Mouse (Mus musculus) heart, postnatal 10 days (tissue): ENCODE measurements around the gene Lrrc74a. TPM values are rescaled to one million over a fixed set of nuclear protein-coding genes. Genes with fewer than 3 reads are reported as not detected.

ENCODE experiments used
- DNase-seq, 2 experiments: peaks; one replicate each; pipeline ENCODE4 v3.0.0; 2021
- intact Hi-C: fragments of 180-260 bp; cut with DNase I; formaldehyde crosslinking; loops from one replicate; pipeline ENCODE4 v1.15.1; 2025
- total RNA-seq, 2 experiments: library from RNA; stranded (reverse); gene quantifications; 2 replicates each; pipeline ENCODE4 v1.2.3; 2021

The Lrrc74a gene
- total RNA-seq, 2 experiments from 2014 or later: not detected

DNA sequence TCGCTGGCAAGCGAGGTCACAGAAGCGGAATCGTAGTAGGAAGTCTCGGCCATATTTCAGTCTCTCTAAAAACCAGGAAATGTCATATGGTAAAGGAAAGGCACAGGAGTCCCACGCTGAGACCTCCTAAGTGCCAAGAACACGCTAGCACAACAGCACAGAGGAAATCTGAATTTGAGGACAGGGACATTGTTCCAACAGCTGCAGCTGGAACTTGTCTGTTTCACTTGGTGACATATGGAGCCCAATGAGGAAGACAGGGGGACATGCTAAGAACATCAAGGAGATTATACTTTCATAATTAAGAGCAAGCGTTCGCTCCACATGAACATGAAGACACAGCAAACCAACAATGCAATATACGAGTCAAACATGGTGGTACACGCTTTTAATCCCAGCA lies 17.2 kb upstream of the Lrrc74a start:
- no peak for DNase-seq
- intact Hi-C loops: loop anchor here (5.0 kb wide), 1 partner anchor 335 kb away; no protein-coding TSS in a partner anchor

DNA sequence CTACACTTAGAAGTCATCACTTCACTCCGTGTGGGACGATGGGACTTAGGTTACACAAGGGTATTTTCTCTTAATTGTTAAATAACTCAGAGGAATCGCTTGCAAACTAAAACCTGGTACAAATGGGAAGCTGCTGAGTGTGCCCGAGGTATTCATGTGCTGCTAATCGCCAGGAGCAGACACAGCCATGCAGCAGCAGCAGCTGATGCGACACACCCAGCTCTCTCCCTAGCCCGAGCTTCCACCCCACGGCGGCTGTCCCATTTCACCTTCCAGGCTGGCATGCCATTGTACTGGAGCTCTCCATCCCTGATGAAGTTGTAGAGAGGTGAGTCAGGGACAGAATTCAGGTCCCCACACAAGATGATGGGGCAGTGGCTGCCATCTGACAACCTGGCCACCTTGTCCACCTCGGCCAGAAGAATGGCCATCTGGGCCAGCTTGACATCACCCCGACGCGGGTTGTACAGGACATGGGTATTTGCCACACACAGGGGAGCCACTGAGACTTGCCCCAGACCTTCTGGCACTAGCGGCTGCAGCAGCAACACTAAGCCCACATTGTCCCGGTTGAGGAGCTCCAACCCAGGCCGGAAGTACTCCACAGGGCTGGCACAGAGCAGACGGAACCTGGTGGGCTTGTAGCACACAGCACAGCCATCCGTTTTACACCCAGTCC lies 14.1 kb upstream of the Lrrc74a start:
- intact Hi-C loops: loop anchor here (5.0 kb wide), 2 partner anchors 252 to 332 kb away; no protein-coding TSS in a partner anchor
- DNase-seq: no peak

DNA sequence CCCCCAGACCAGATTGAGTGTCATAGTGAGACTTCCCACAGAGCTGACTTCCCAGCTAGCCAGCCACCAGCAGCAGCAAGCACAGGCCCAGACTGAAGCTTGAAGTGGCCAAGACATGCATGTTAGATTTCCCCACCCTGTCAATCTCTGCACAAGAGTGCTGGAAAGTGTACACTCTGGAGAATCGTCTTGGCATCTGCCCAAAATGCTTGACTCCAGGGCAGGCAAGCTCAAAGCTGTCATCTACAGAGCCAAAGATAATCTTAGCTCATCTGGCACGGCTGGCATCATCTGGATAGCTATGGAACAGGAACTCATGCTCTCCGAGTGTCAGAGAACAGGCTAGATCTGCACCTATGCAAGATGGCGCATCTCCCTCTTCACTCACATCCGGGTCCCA lies 12.7 kb upstream of the Lrrc74a start:
- DNase-seq: peak in 1 of 2 experiments; percentile 14
- intact Hi-C loops: loop anchor here (5.0 kb wide), 1 partner anchor 251 kb away; no protein-coding TSS in a partner anchor

GRCm38 (mm10) chr12:86724300-86724699 lies 9.9 kb upstream of the Lrrc74a start:
- DNase-seq: no peak
- intact Hi-C loops: loop anchor here (5.0 kb wide), 1 partner anchor 248 kb away; no protein-coding TSS in a partner anchor

DNA sequence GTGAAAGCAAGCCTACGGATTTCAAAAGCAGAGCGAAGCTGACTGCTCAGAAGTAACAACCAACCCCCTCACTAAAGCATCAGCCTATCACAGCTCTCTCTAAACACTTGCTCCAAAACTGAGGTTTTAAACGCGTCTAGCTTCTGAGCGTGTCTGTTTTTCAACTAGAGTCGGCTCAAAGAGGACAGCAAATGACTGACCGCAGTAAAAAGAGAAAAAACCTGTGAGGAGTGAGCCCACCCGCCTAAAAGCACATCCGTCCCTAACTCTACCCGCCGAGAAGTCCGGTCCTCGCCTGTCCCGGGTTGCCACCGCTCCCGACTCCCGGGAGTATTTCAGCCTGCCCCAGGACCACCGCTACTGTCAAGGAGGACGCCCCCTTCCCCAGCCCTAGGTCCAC lies 8.5 kb upstream of the Lrrc74a start:
- intact Hi-C loops: no loop called here
- no peak for DNase-seq

DNA sequence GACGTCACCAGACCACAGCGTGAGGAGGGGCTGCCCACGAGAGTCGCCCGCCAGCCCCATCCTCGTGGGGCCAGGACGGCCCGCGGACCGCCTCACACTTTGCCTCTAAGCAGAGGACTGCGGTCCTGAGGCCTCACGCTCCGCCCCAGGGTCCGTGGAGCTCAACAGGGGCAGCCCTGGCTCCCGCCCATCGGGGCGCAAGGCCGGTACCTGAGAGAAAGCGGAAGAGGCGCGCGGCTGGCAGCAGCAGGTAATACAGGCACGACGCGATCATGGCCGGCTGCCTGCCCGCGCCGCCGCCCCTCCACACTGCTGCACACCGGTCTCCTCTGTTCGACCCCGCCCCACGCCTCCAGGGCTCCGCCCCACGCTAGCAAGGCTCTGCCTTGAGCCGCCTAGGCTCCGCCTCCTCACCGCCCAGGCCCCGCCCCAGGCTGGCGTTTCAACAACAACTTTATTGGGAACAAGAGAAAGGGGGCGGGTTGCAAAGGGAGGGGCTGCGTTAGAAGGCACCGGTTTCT lies 8.0 kb upstream of the Lrrc74a start, which contains the start of gene Angel1:
TSS of gene Angel1 (minus strand) at position 341 of the 521 bp plus-strand sequence.
- DNase-seq: peak; percentile 96 to 97
- intact Hi-C loops: no loop called here

- intact Hi-C loops: loop anchor here (10.0 kb wide), 1 partner anchor 574 kb away; no protein-coding TSS in a partner anchor
Observed at GRCm38 (mm10) chr12:86761036-86761435, 26.9 kb downstream of the Lrrc74a start.

DNA sequence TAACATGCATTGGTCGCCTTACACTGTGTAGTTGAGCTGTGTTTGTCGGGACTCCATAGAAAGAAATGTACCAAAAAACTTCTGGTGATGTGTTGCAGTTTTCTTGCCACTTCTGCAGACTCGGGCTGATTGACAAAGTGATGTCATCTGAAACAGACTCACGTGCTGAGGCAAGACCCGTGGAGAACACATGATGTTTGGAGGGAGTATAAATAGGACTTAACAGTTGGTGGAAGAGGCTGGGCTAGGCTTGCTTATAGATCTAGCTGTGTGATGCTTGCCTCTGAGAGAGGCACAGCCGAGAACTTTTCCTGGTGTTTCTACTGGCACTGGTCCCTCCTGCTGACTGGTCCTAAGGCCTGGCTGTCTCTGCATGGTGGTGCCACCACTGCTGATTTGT lies 29.9 kb downstream of the Lrrc74a start:
- intact Hi-C loops: loop anchor here (10.0 kb wide), 1 partner anchor 571 kb away; no protein-coding TSS in a partner anchor

More at GRCm38 (mm10) chr12:86761036-86761435, 26.9 kb downstream of the Lrrc74a start:
- DNase-seq: no peak

GRCm38 (mm10) chr12:86766467-86766866 lies 32.3 kb downstream of the Lrrc74a start:
- intact Hi-C loops: loop anchor here (10.0 kb wide), 1 partner anchor 568 kb away; no protein-coding TSS in a partner anchor
- DNase-seq: no peak

More for the DNA sequence above, 29.9 kb downstream of the Lrrc74a start:
- no peak for DNase-seq

- peak; percentile 64 to 77 for DNase-seq
- intact Hi-C loops: loop anchor here (1.0 to 10.0 kb wide), 4 partner anchors 53 to 567 kb away; no protein-coding TSS in a partner anchor
Observed at GRCm38 (mm10) chr12:86767868-86768631, 33.9 kb downstream of the Lrrc74a start.

- intact Hi-C loops: loop anchor here (1.0 to 10.0 kb wide), 4 partner anchors 54 to 566 kb away; no protein-coding TSS in a partner anchor
- DNase-seq: peak; percentile 87 to 94
Observed at GRCm38 (mm10) chr12:86768986-86769580, 34.9 kb downstream of the Lrrc74a start.

GRCm38 (mm10) chr12:86769819-86770218 lies 35.6 kb downstream of the Lrrc74a start:
- intact Hi-C loops: loop anchor here (1.0 to 10.0 kb wide), 3 partner anchors 204 to 565 kb away; no protein-coding TSS in a partner anchor
- DNase-seq: no peak

GRCm38 (mm10) chr12:86770261-86770670 lies 36.1 kb downstream of the Lrrc74a start:
- intact Hi-C loops: loop anchor here (1.0 kb wide), 1 partner anchor 204 kb away; no protein-coding TSS in a partner anchor

GRCm38 (mm10) chr12:86770927-86771326 lies 36.8 kb downstream of the Lrrc74a start:
- intact Hi-C loops: loop anchor here (1.0 kb wide), 1 partner anchor 203 kb away; no protein-coding TSS in a partner anchor
- DNase-seq: no peak

More at GRCm38 (mm10) chr12:86770261-86770670, 36.1 kb downstream of the Lrrc74a start:
- DNase-seq: peak; percentile 86

GRCm38 (mm10) chr12:86771823-86772427 lies 37.8 kb downstream of the Lrrc74a start:
- peak; percentile 95 to 98 for DNase-seq
- intact Hi-C loops: loop anchor here (1.0 to 2.0 kb wide), 3 partner anchors 21 to 153 kb away; no protein-coding TSS in a partner anchor

GRCm38 (mm10) chr12:86772551-86772950 lies 38.4 kb downstream of the Lrrc74a start:
- DNase-seq: no peak
- intact Hi-C loops: loop anchor here (1.0 to 2.0 kb wide), 3 partner anchors 21 to 152 kb away; no protein-coding TSS in a partner anchor

DNA sequence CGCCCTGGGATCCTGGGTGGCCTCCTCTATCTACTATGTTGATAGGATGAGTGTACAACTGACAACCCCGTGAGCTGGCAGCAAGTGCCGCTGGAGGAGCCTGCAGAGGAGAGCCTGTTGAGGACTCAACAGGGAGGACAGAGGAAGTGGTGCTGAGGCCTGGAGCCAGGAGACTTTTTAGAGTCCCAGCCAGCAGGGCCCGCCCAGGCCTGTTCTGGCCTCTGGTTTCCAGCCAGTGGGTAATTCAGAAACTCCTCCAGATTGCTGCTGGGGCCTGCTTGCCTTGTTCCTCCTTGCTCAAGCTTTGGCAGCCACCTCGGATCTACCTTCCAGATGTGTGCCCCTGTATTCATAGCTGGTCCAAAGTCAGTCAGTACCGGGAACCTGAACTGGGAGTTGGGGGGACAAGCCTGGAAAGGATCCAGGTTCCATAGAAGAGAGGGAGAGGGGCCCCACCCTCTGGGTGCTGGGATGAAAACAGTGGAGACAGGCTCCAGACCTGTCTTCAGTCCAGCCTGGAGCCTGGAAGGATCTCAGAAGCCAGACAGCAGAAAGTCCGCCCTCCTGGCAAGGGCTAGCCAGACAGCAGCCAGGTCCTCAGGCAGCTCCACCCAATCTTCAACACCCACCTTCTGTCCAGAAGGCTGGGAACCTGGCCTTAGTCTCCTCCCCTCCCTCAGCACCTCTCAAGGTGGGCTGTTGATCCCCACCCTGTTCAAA lies 41.6 kb downstream of the Lrrc74a start:
- intact Hi-C loops: no loop called here
- DNase-seq: peak; percentile 81 to 87

DNA sequence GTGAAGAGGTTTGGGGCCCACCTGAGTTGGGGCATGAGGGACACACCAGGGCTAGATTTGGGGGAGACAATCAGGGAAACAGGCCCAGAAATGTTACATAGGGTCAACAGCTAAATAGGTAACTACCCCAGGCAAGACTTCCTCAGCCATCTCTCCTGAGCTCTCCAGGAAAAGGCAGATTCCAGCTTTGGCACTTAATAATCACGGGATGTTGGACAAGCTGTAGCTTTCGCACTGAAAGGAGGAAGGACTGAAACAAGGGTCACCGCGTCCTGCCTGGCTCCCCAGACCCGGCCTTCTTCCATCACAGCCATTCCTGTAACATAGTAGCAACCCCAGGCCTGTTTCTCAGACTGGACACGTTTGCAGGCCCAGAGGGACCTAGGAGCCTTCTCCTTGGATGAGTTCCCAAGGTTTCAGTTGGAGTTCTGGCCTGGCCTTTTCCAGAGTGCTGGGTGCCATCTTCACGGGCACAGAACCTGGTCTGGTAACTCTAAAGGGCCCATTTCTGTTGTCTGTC lies 42.2 kb downstream of the Lrrc74a start:
- intact Hi-C loops: no loop called here
- peak in 1 of 2 experiments; percentile 35 for DNase-seq

DNA sequence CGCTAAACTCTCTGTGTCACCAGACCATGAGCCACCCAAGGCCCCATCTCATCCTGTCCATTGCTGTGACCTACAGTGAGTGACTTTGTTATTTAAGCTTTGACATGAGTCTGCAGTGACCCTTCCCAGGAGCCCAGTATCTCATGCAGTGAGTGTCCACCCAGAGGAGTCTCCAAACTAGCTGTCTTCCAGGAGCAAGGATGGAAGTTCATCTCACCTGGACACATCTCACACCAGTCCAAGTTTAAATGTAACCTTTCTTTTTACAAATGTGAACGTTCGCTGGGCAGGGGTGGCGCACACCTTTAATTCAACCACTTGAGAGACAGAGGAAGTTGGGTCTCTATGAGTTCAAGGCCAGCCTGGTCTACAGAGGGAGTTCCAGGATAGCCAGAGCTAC lies 44.4 kb downstream of the Lrrc74a start:
- no peak for DNase-seq
- intact Hi-C loops: no loop called here
